Mouse (Mus musculus): ENCODE results near the gene Cyp19a1.

Cyp19a1 gene

DNA sequence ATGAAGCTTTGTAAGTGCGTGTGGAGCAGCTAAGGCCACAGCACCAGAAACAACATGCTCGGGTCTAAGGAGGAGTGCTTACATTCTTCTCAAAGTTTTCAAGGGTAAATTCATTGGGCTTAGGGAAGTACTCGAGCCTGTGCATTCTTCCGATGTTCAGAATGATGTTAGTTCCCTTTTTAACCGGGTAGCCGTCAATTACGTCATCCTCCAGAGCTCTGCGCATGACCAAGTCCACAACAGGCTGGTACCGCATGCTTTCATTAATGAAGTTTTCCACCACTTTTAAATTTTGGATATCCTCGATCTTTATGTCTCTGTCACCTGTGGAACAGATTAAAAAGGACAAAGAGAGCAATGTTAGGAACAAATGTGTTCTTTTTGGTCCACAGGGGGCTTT lies 99.5 kb downstream of the Cyp19a1 start:
- no peak for DNase-seq

DNA sequence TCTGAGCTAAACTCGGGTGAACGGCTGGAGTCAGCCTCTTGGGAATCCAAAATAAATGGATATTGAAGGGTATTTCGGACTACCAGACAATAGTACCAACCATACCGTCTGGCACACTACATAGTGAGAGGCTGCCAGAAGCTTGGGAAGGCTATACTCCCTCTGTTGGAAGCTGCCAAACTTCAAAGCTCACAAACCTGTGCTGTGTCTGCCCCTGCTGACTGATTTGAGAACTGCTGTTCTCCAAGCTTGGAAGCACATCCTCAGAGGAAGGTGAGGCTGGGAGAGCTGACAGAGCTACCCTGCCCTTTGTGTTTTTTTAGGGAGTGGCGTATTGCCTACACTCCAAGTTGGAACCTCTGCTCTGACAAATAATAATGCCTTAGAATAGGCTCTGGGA lies 104.8 kb downstream of the Cyp19a1 start:
- no peak for DNase-seq

DNA sequence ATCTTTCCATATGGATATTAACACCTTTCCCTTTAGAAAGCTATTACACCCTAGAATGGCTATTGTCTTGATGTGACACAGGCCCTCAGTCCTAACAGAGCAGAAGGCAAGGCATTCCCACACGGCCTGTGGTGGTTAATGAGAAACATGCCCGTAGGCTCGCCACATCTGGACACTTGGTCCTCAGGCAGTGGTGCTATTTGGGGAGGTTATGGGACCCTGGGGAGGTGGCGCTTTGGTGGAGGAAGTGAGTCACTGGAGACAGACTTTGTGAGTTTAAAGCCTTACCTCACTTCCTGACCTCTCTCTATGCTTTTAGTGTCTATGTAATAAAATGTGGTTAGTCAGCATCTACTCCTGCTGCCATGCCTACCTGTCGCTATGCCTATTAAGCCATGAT lies 114.2 kb downstream of the Cyp19a1 start:
- no peak for DNase-seq

DNA sequence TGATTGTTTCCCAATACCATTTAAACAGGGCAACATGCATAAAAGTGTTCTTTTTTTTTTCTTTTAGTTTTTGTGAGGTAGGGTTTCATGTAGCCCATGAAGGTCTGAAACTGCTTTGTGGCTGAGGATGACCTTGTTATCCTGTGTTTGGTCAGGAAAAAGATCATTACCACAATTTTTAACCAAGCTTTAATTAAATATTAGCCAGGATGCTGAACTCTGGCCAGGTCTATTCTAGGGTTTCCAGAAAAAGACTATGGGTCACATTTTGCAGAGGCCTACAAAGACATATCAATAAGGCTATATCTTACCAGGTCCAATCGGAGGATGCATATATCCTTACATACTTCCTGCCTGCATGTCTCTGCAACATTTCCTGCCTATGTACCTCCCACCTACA lies 128.7 kb downstream of the Cyp19a1 start:
- DNase-seq: no peak
